Mouse (Mus musculus): ENCODE data around the gene Il5ra. TPM values are rescaled to one million over a fixed set of nuclear protein-coding genes. Genes with fewer than 3 reads are reported as not detected.

Il5ra gene
- polyA plus RNA-seq, 1 experiment, result 1.5 TPM

DNA sequence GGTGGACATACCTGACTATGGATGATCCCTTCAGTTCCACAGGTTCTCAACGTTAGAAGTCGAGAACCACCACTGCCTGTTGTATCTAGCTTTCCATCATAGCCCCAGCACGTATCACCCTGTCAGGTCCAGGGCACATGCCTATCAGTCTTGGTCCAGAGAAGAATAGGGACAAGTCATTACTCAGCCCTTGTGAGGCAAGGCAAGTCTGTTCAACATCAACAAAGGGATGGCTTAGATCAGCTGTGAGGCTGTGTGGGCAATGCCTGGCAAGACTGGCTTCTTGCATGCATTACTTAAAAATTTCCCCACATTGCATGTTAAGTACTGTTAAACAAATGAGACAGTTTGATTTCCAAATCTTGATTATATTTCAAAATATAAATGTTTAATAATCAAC lies 1.0 kb downstream of the Il5ra start:
- H3K4me1 ChIP-seq (ENCODE audit: control insufficient read depth, insufficient read depth, low read length), result peaks cover 2% of the 10 kb centered on the region; the same call in 1 of the 2 replicates
- H3K4me3 ChIP-seq (replicated peaks; ENCODE audit: control insufficient read depth, low read depth, low read length), result peak overlapping the region; percentile 38
- TF ChIP-seq POLR2A (IDR thresholded peaks at IDR 0.05; ENCODE audit: borderline replicate concordance, control insufficient read depth, low read depth, low read length) (no peak), CTCF (IDR thresholded peaks at IDR 0.05; ENCODE audit: control insufficient read depth, insufficient read depth, low read length) (no peak)
- no peak overlapping the region for H3K27ac ChIP-seq (ENCODE audit: control insufficient read depth, insufficient read depth, low read depth, low read length, poor library complexity)
- 79% methylated on average over 3 of the region's 3 CpGs for WGBS

DNA sequence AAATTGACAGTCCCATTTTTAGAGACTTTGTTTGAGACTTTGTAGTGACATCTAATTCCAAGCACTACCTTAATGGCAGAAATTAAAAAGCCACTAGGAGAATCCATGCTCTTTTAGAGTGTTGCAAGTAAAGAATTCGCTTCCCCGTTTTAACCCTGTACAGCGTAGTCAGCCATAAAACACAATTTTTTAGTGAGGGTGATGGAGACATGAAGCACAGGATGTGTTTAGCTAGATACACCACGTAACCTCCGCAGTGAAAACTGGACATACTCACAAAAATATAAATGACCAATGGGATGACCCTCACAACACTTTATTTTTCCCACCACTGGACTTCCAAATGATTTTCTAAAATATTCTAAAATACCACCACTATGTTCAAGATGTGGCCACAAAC lies 1.6 kb downstream of the Il5ra start:
- H3K4me3 ChIP-seq (replicated peaks; ENCODE audit: control insufficient read depth, low read depth, low read length), result no peak overlapping the region
- 80% methylated on average over 5 of the region's 5 CpGs for WGBS
- H3K4me1 ChIP-seq (ENCODE audit: control insufficient read depth, insufficient read depth, low read length), result peaks cover 2% of the 10 kb centered on the region; the same call in 1 of the 2 replicates
- no peak for TF ChIP-seq POLR2A (IDR thresholded peaks at IDR 0.05; ENCODE audit: borderline replicate concordance, control insufficient read depth, low read depth, low read length)
- no peak for TF ChIP-seq CTCF (IDR thresholded peaks at IDR 0.05; ENCODE audit: control insufficient read depth, insufficient read depth, low read length)
- H3K27ac ChIP-seq (ENCODE audit: control insufficient read depth, insufficient read depth, low read depth, low read length, poor library complexity), result no peak overlapping the region

DNA sequence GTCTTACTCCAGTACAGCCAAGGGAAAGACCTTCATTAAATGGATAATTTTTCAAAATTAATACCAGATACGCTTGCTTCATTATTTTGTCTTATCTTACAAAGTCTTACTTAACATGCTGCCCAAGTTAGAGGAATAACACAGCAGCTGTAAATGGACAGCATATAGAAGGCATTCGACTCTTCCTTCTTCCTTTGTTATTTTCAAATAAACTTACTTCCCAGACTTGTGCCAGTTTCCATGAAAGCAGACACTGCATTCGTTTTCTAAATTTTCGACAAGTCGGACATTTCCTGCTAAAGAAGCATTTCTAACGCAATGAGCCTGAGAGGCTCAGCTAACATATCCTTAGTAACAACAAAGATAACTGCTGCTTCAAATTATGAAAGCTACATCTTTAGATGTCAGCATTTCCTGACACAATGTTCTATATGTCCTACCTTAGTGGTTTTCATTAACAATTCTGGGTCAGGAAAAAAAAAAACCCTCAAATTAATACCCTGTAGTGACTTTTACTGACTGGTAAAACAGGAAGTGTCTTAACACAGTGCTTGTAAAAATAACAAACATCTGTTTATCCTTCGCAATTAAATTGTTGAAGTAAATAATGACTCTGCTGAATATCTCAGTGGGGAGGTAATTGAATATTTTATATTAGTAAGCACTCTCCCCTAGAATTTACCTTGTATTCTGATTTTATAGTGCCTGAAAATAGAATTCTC lies 3.0 kb downstream of the Il5ra start:
- H3K4me1 ChIP-seq (ENCODE audit: control insufficient read depth, insufficient read depth, low read length), result peaks cover 2% of the 10 kb centered on the region; the same call in 1 of the 2 replicates
- no peak overlapping the region for H3K4me3 ChIP-seq (replicated peaks; ENCODE audit: control insufficient read depth, low read depth, low read length)
- H3K27ac ChIP-seq (ENCODE audit: control insufficient read depth, insufficient read depth, low read depth, low read length, poor library complexity), result no peak overlapping the region
- WGBS, result 71% methylated on average over 7 of the region's 7 CpGs
- no peak for TF ChIP-seq POLR2A (IDR thresholded peaks at IDR 0.05; ENCODE audit: borderline replicate concordance, control insufficient read depth, low read depth, low read length)
- TF ChIP-seq CTCF (IDR thresholded peaks at IDR 0.05; ENCODE audit: control insufficient read depth, insufficient read depth, low read length), result no peak

DNA sequence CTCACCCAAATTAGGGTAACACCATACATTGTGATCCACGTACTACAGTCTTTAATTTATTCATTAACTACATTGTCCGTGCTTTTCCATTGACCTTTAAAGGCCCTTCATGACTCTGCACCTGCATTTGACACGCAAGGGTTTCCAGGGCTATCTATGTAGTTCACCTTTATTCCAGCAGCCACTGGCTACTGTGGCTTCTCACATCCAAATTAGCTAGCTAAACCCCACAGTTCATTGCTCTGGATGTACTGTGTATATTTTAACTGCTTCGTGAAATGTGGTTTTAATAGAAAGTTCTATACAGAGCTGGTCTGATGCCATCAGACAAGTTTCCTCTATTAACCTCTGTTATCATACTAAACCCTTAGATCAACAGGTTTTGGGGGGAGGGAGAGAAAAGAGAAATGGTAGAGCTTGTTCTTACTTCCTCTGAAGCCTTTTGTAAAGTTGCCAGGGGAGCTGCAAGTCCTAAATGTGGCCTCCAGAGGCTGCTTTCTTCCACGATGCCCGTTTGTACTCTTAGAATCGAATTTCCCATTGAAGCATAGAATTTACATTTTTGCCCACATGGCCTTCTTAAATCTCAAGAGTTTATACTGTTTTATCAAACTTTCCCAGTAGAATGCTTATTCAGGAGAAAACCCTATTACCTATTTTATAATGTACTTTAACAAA lies 5.1 kb downstream of the Il5ra start:
- no peak for TF ChIP-seq CTCF (IDR thresholded peaks at IDR 0.05; ENCODE audit: control insufficient read depth, insufficient read depth, low read length)
- no peak for TF ChIP-seq POLR2A (IDR thresholded peaks at IDR 0.05; ENCODE audit: borderline replicate concordance, control insufficient read depth, low read depth, low read length)
- WGBS, result 37% methylated on average over 7 of the region's 7 CpGs
- no peak overlapping the region for H3K27ac ChIP-seq (ENCODE audit: control insufficient read depth, insufficient read depth, low read depth, low read length, poor library complexity)
- H3K4me1 ChIP-seq (ENCODE audit: control insufficient read depth, insufficient read depth, low read length), result peaks cover 2% of the 10 kb centered on the region; the same call in 1 of the 2 replicates
- no peak overlapping the region for H3K4me3 ChIP-seq (replicated peaks; ENCODE audit: control insufficient read depth, low read depth, low read length)

DNA sequence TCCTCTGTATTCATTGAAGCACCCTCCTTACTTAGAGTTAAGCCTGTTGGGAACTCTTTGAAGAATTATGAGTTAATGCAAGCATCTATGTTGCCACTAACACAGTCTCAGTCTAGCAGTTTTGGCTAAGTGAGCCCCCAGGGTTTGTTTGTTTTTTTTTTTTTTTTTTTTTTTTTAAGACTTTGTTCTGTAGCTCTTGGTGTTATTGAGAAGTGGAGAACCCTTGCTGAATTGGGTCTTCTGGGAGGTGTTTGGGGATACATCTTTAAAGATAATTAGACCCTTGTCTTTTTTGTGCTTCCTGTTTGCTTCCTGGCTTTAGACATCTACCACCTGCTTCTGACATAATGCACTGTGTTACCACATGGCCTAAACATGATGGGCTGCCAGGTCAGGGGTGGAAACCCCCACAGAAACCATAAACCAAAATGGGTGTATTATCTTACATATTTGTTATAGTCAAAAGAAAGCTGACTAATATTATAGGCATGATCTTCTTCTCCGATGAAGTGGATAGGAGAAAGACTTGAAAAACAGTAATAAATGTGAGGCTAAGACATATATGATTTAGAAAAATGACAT lies 8.5 kb downstream of the Il5ra start:
- Histone ChIP-seq H3K27ac (ENCODE audit: control insufficient read depth, insufficient read depth, low read depth, low read length, poor library complexity) (no peak overlapping the region), H3K4me1 (ENCODE audit: control insufficient read depth, insufficient read depth, low read length) (no peaks in the 10 kb centered on the region), H3K4me3 (replicated peaks; ENCODE audit: control insufficient read depth, low read depth, low read length) (no peak overlapping the region)
- TF ChIP-seq CTCF (IDR thresholded peaks at IDR 0.05; ENCODE audit: control insufficient read depth, insufficient read depth, low read length) (no peak), POLR2A (IDR thresholded peaks at IDR 0.05; ENCODE audit: borderline replicate concordance, control insufficient read depth, low read depth, low read length) (no peak)
- 76% methylated on average over 1 of the region's 1 CpGs for WGBS

DNA sequence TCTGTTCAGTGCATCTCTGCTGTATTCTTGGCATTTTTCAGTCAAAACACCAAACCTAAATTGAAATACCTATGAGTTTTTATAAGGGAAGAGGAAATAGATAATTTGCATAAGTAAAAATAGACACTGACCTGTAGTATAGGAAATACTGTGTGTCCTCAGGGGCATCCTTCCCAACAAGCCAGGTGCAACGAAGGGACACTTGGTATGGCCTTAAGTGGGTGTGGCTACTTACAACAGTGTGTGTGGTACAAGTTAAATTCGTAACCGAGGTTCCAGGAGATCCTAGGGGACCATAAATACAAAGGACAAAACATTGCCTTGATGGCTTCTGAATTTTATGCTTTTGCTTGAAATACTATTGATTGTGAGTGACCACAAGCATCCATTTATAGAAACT lies 10.6 kb downstream of the Il5ra start:
- Histone ChIP-seq H3K27ac (ENCODE audit: control insufficient read depth, insufficient read depth, low read depth, low read length, poor library complexity) (no peak overlapping the region), H3K4me1 (ENCODE audit: control insufficient read depth, insufficient read depth, low read length) (no peaks in the 10 kb centered on the region), H3K4me3 (replicated peaks; ENCODE audit: control insufficient read depth, low read depth, low read length) (no peak overlapping the region)
- TF ChIP-seq POLR2A (IDR thresholded peaks at IDR 0.05; ENCODE audit: borderline replicate concordance, control insufficient read depth, low read depth, low read length), result no peak
- TF ChIP-seq CTCF (IDR thresholded peaks at IDR 0.05; ENCODE audit: control insufficient read depth, insufficient read depth, low read length), result no peak
- WGBS, result 61% methylated on average over 3 of the region's 3 CpGs

DNA sequence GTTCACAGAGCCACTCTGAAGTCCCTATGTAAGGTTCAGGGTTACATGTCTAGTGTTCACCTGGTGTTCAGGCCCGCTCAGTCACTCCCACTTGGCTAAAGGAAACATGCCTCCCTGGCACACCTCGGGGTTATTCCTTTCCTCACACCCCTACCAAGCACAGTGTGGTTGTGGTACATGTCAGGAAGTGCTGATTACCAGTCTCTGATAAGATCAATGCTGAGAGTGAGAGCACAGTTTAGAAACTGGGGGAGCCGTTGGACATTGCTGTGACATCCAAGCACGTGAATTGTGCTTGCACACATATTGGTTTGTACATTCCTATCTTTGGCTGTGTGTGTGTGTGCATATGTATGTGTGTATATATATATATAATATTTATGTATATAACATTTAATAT lies 16.3 kb downstream of the Il5ra start:
- Histone ChIP-seq H3K4me3 (replicated peaks; ENCODE audit: control insufficient read depth, low read depth, low read length) (no peak overlapping the region), H3K4me1 (ENCODE audit: control insufficient read depth, insufficient read depth, low read length) (no peaks in the 10 kb centered on the region; the same call in 1 of the 2 replicates), H3K27ac (ENCODE audit: control insufficient read depth, insufficient read depth, low read depth, low read length, poor library complexity) (no peak overlapping the region)
- WGBS, result 20% methylated on average over 4 of the region's 4 CpGs
- no peak for TF ChIP-seq POLR2A (IDR thresholded peaks at IDR 0.05; ENCODE audit: borderline replicate concordance, control insufficient read depth, low read depth, low read length)
- no peak for TF ChIP-seq CTCF (IDR thresholded peaks at IDR 0.05; ENCODE audit: control insufficient read depth, insufficient read depth, low read length)

DNA sequence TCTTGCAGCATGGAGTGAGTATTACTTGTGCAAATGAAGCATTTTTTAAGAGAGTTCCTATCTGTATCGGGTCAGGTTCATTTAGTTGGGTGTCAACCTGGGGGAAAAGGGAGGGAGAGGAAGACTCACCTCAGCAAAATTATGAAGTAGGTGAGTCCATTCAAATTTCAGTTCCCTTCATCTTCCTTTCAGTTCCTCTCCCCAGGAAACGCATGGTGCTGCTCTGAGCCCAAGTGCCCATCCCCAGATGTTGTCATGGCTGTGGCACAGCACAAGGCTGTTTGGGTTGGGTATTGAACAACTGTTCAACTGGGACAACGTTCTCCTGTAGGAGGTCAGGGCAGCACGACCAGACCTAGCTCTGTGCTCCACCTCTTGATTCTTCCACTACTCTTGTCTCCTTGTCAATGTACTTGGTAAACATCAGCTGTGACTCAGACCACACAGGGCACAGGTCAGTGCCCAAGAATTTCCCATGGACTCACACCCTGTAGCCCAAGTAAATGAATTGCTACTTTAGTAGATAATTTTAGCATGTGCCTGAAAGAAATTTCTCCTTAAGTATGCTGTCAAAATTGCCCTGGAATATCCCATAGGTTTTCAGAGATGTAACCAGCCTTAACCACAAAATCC lies 19.0 kb downstream of the Il5ra start:
- TF ChIP-seq POLR2A (IDR thresholded peaks at IDR 0.05; ENCODE audit: borderline replicate concordance, control insufficient read depth, low read depth, low read length) (no peak), CTCF (IDR thresholded peaks at IDR 0.05; ENCODE audit: control insufficient read depth, insufficient read depth, low read length) (no peak)
- WGBS, result 39% methylated on average over 4 of the region's 4 CpGs
- Histone ChIP-seq H3K4me1 (ENCODE audit: control insufficient read depth, insufficient read depth, low read length) (no peaks in the 10 kb centered on the region; the same call in 1 of the 2 replicates), H3K4me3 (replicated peaks; ENCODE audit: control insufficient read depth, low read depth, low read length) (no peak overlapping the region), H3K27ac (ENCODE audit: control insufficient read depth, insufficient read depth, low read depth, low read length, poor library complexity) (no peak overlapping the region)

All from bone marrow, adult 2 months (tissue).